Mouse (Mus musculus): ENCODE results near the gene Gm9736. TPM values are rescaled to one million over a fixed set of nuclear protein-coding genes. Genes with fewer than 3 reads are reported as not detected.
"Not testable (repeated sequence)": the region's sequence is repeated elsewhere in the genome, so short reads cannot be mapped to it uniquely, and the experiment has no call there.

Gene Gm9736
- polyA plus RNA-seq, 1 experiment from 2014 or later = not detected

DNA sequence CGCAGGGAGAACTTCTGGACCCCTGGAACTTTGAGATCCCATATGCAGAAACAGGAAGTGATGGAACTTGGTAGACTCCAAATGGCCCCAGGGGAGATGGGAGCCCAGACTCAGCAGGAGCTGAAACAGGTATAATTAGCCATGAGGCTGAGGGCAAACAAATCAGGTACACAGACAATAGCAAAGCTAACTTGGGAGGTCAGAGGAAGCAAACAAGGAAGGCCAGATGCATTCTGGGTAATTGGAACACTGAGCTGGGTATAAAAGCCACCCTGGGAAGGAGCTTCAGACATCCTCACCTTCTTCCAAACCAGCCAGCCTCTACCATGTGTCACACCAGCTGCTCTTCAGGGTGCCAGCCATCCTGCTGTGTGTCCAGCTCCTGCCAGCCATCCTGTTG is 30.9 kb downstream of the Gm9736 start, which contains the start of gene Krtap12-1:
TSS of gene Krtap12-1 (plus strand) at position 301 of the 400 bp plus-strand sequence.
- H3K4me1 ChIP-seq; H3K4me3 ChIP-seq; H3K9me3 ChIP-seq; H3K36me3 ChIP-seq; ATAC-seq (ENCODE audit: borderline replicate concordance, extremely low read depth, low FRiP score, low TSS enrichment); H3K27ac ChIP-seq; H3K27me3 ChIP-seq; H3K4me2 ChIP-seq; H3K9ac ChIP-seq: not testable (repeated sequence)
- WGBS = 86% methylated on average over 1 of the region's 1 CpGs

DNA sequence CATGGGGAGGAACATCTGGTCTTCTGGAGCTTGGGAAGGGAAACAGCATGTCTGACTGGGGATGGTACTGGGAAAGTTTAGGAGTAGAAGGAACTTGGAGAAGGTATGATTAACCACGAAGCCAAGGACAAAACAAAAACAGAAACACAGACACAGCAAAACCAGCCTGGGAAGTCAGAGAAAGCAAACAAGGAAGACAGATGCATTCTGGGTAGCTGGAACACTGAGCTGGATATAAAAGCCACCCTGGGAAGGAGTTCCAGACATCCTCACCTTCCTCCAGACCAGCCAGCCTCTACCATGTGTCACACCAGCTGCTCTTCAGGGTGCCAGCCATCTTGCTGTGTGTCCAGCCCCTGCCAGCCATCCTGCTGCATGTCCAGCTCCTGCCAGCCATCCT is 35.6 kb downstream of the Gm9736 start, which contains the start of gene Gm10142:
TSS of gene Gm10142 (plus strand) at position 301 of the 400 bp plus-strand sequence.
- Histone ChIP-seq H3K9ac (no peak within 1 kb of the TSS), H3K9me3 (no peaks in the 10 kb centered on the region), H3K27ac (no peak within 1 kb of the TSS), H3K27me3 (no peaks in the 10 kb centered on the region), H3K4me1 (no peaks in the 10 kb centered on the region), H3K4me2 (no peak within 1 kb of the TSS), H3K36me3 (no peaks in the 10 kb centered on the region), H3K4me3 (no peak within 1 kb of the TSS)
- no peak for ATAC-seq (ENCODE audit: borderline replicate concordance, extremely low read depth, low FRiP score, low TSS enrichment)
- 89% methylated on average over 1 of the region's 1 CpGs for WGBS

DNA sequence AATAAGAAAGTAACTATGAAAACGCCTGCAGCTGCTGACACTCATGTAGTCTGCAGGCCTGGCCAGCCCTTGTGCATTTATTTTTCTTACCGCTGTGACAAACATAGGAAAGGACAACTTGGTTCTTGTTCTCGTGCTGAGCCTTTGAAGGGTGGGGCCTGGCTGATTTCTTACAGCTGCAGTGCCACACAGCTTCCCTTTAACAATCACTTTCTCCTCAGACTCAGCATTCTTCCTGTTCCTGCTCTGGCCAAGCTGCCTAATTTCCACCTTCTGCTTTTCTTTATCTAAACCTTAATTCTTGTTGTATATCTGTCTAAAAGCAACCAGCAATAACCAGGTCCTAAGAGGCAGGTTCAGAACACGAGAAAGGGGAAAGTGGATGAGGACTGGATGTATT is 37.4 kb downstream of the Gm9736 start:
- H3K4me2 ChIP-seq = no peak overlapping the region
- H3K9ac ChIP-seq = no peak overlapping the region
- no peaks in the 10 kb centered on the region for H3K27me3 ChIP-seq
- no peaks in the 10 kb centered on the region for H3K9me3 ChIP-seq
- no peak for ATAC-seq (ENCODE audit: borderline replicate concordance, extremely low read depth, low FRiP score, low TSS enrichment)
- no peaks in the 10 kb centered on the region for H3K4me1 ChIP-seq
- H3K36me3 ChIP-seq = no peaks in the 10 kb centered on the region
- 57% methylated on average over 4 of the region's 4 CpGs for WGBS
- no peak overlapping the region for H3K27ac ChIP-seq
- H3K4me3 ChIP-seq = no peak overlapping the region

DNA sequence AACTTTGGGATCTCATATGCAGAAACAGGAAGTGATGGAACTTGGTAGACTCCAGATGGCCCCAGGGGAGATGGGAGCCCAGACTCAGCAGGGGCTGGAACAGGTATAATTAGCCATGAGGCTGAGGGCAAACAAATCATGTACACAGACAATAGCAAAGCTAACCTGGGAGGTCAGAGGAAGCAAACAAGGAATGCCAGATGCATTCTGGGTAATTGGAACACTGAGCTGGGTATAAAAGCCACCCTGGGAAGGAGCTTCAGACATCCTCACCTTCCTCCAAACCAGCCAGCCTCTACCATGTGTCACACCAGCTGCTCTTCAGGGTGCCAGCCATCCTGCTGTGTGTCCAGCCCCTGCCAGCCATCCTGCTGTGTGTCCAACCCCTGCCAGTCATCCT is 40.0 kb downstream of the Gm9736 start, which contains the start of gene Gm10024:
TSS of gene Gm10024 (plus strand) at position 301 of the 400 bp plus-strand sequence.
- H3K27ac ChIP-seq, H3K4me3 ChIP-seq: not testable (repeated sequence)

GRCm38 (mm10) chr10:77709831-77710230 is 41.3 kb downstream of the Gm9736 start:
- H3K27me3 ChIP-seq = no peaks in the 10 kb centered on the region
- no peak overlapping the region for H3K4me2 ChIP-seq

More for the DNA sequence above, 40.0 kb downstream of the Gm9736 start, which contains the start of gene Gm10024:
- not testable (repeated sequence) for H3K4me2 ChIP-seq; H3K27me3 ChIP-seq; H3K9me3 ChIP-seq; ATAC-seq (ENCODE audit: borderline replicate concordance, extremely low read depth, low FRiP score, low TSS enrichment); H3K4me1 ChIP-seq; H3K9ac ChIP-seq; H3K36me3 ChIP-seq

GRCm38 (mm10) chr10:77706326-77706725 is 44.8 kb downstream of the Gm9736 start, which contains the start of gene Gm10272:
Gm10272 (plus strand) TSS chr10:77706626.
- no peaks in the 10 kb centered on the region for H3K9me3 ChIP-seq
- H3K4me3 ChIP-seq = no peak within 1 kb of the TSS
- no peaks in the 10 kb centered on the region for H3K36me3 ChIP-seq
- ATAC-seq (ENCODE audit: borderline replicate concordance, extremely low read depth, low FRiP score, low TSS enrichment) = no peak
- H3K9ac ChIP-seq = no peak within 1 kb of the TSS
- WGBS = 96% methylated on average over 1 of the region's 1 CpGs
- no peaks in the 10 kb centered on the region for H3K4me1 ChIP-seq
- H3K27ac ChIP-seq = no peak within 1 kb of the TSS
- H3K4me2 ChIP-seq = no peak within 1 kb of the TSS
- no peaks in the 10 kb centered on the region for H3K27me3 ChIP-seq

More at GRCm38 (mm10) chr10:77709831-77710230, 41.3 kb downstream of the Gm9736 start:
- no peaks in the 10 kb centered on the region for H3K9me3 ChIP-seq
- H3K36me3 ChIP-seq = no peaks in the 10 kb centered on the region
- ATAC-seq (ENCODE audit: borderline replicate concordance, extremely low read depth, low FRiP score, low TSS enrichment) = no peak
- no peak overlapping the region for H3K27ac ChIP-seq
- no peaks in the 10 kb centered on the region for H3K4me1 ChIP-seq
- H3K4me3 ChIP-seq = no peak overlapping the region
- WGBS = 77% methylated on average over 3 of the region's 3 CpGs
- no peak overlapping the region for H3K9ac ChIP-seq

Other genes starting within 250 kb of the Gm9736 start
- gene Fam207a, start 235.6 kb downstream of the Gm9736 start, polyA plus RNA-seq (2015; fragmentation: Nextera tagmentation; extraction: Ambion mirVana) = 35.1 and 38.0 TPM in 2 replicates
- gene Itgb2, start 221.1 kb downstream of the Gm9736 start, polyA plus RNA-seq (2015; fragmentation: Nextera tagmentation; extraction: Ambion mirVana) = 3.7 and 5.3 TPM in 2 replicates
- gene Pttg1ip, start 169.6 kb downstream of the Gm9736 start, polyA plus RNA-seq (2015; fragmentation: Nextera tagmentation; extraction: Ambion mirVana) = 118 and 122 TPM in 2 replicates
- gene Sumo3, start 145.3 kb downstream of the Gm9736 start, polyA plus RNA-seq (2015; fragmentation: Nextera tagmentation; extraction: Ambion mirVana) = 350 and 361 TPM in 2 replicates
- 0.99 and 1.9 TPM in 2 replicates for gene Gm49325, start 145.2 kb downstream of the Gm9736 start, polyA plus RNA-seq (2015; fragmentation: Nextera tagmentation; extraction: Ambion mirVana)
- 73.8 and 74.3 TPM in 2 replicates for gene Ube2g2, start 129.1 kb downstream of the Gm9736 start, polyA plus RNA-seq (2015; fragmentation: Nextera tagmentation; extraction: Ambion mirVana)
- gene Tspear, start 64.8 kb downstream of the Gm9736 start, polyA plus RNA-seq (2015; fragmentation: Nextera tagmentation; extraction: Ambion mirVana) = 0.08 and 0.19 TPM in 2 replicates
- gene Gm19402, start 60.6 kb downstream of the Gm9736 start, polyA plus RNA-seq (2015; fragmentation: Nextera tagmentation; extraction: Ambion mirVana) = not detected in 2 replicates
- not detected in 2 replicates for gene Gm9508, start 54.1 kb downstream of the Gm9736 start, polyA plus RNA-seq (2015; fragmentation: Nextera tagmentation; extraction: Ambion mirVana)
- not detected in 2 replicates for gene Gm10272, start 44.7 kb downstream of the Gm9736 start, polyA plus RNA-seq (2015; fragmentation: Nextera tagmentation; extraction: Ambion mirVana)
- not detected in 2 replicates for gene Gm10024, start 39.9 kb downstream of the Gm9736 start, polyA plus RNA-seq (2015; fragmentation: Nextera tagmentation; extraction: Ambion mirVana)
- gene Gm10142, start 35.5 kb downstream of the Gm9736 start, polyA plus RNA-seq (2015; fragmentation: Nextera tagmentation; extraction: Ambion mirVana) = not detected in 2 replicates
- not detected in 2 replicates for gene Krtap12-1, start 30.8 kb downstream of the Gm9736 start, polyA plus RNA-seq (2015; fragmentation: Nextera tagmentation; extraction: Ambion mirVana)
- gene Gm10100, start 24.9 kb downstream of the Gm9736 start, polyA plus RNA-seq (2015; fragmentation: Nextera tagmentation; extraction: Ambion mirVana) = not detected in 2 replicates
- not detected in 2 replicates for gene Gm18596, start 8.7 kb downstream of the Gm9736 start, polyA plus RNA-seq (2015; fragmentation: Nextera tagmentation; extraction: Ambion mirVana)
- not detected in 2 replicates for gene Gm3233, start 8.3 kb upstream of the Gm9736 start, polyA plus RNA-seq (2015; fragmentation: Nextera tagmentation; extraction: Ambion mirVana)
- not detected in 2 replicates for gene Gm3238, start 20.0 kb upstream of the Gm9736 start, polyA plus RNA-seq (2015; fragmentation: Nextera tagmentation; extraction: Ambion mirVana)
- gene Gm7138, start 25.6 kb upstream of the Gm9736 start, polyA plus RNA-seq (2015; fragmentation: Nextera tagmentation; extraction: Ambion mirVana) = not detected in 2 replicates
- not detected in 2 replicates for gene Gm3250, start 31.2 kb upstream of the Gm9736 start, polyA plus RNA-seq (2015; fragmentation: Nextera tagmentation; extraction: Ambion mirVana)
- not detected in 2 replicates for gene Gm7137, start 36.8 kb upstream of the Gm9736 start, polyA plus RNA-seq (2015; fragmentation: Nextera tagmentation; extraction: Ambion mirVana)
- not detected in 2 replicates for gene Gm9639, start 43.7 kb upstream of the Gm9736 start, polyA plus RNA-seq (2015; fragmentation: Nextera tagmentation; extraction: Ambion mirVana)
- gene Gm19668, start 47.8 kb upstream of the Gm9736 start, polyA plus RNA-seq (2015; fragmentation: Nextera tagmentation; extraction: Ambion mirVana) = not detected in 2 replicates
- gene Gm9507, start 60.5 kb upstream of the Gm9736 start, polyA plus RNA-seq (2015; fragmentation: Nextera tagmentation; extraction: Ambion mirVana) = not detected in 2 replicates
- not detected in 2 replicates for gene Gm2696, start 63.3 kb upstream of the Gm9736 start, polyA plus RNA-seq (2015; fragmentation: Nextera tagmentation; extraction: Ambion mirVana)
- gene Krtap10-4, start 75.7 kb upstream of the Gm9736 start, polyA plus RNA-seq (2015; fragmentation: Nextera tagmentation; extraction: Ambion mirVana) = not detected in 2 replicates
- not detected in 2 replicates for gene Krtap10-10, start 84.6 kb upstream of the Gm9736 start, polyA plus RNA-seq (2015; fragmentation: Nextera tagmentation; extraction: Ambion mirVana)
- gene Gm36176, start 95.4 kb upstream of the Gm9736 start, polyA plus RNA-seq (2015; fragmentation: Nextera tagmentation; extraction: Ambion mirVana) = not detected in 2 replicates
- not detected in 2 replicates for gene Gm10318, start 101.5 kb upstream of the Gm9736 start, polyA plus RNA-seq (2015; fragmentation: Nextera tagmentation; extraction: Ambion mirVana)
- gene Gm3285, start 110.6 kb upstream of the Gm9736 start, polyA plus RNA-seq (2015; fragmentation: Nextera tagmentation; extraction: Ambion mirVana) = not detected in 2 replicates
- 4.5 TPM in 2 replicates for gene Lrrc3, start 151.2 kb upstream of the Gm9736 start, polyA plus RNA-seq (2015; fragmentation: Nextera tagmentation; extraction: Ambion mirVana)
- 0.72 and 1.6 TPM in 2 replicates for gene Trpm2, start 219.2 kb upstream of the Gm9736 start, polyA plus RNA-seq (2015; fragmentation: Nextera tagmentation; extraction: Ambion mirVana)
- gene 1810043G02Rik, start 227.2 kb upstream of the Gm9736 start, polyA plus RNA-seq (2015; fragmentation: Nextera tagmentation; extraction: Ambion mirVana) = 25.4 and 25.6 TPM in 2 replicates

Measured in lung, embryonic 15.5 days (tissue).